Mouse (Mus musculus) neural tube, embryonic 13.5 days (tissue): ENCODE measurements around the gene Wdtc1. TPM values are rescaled to one million over a fixed set of nuclear protein-coding genes. Genes with fewer than 3 reads are reported as not detected.

Experiments used
- ATAC-seq: fragments of 200-750 bp; cut with Nextera tagmentation; 2 replicates; pipeline ENCODE4 v1.8.0; 2017; ENCODE audit warnings: low read depth, mild to moderate bottlenecking, moderate TSS enrichment, moderate library complexity
- H3K27ac ChIP-seq: fragments of 300-500 bp; sonication (generic); replicated peaks from 2 replicates; pipeline ENCODE4 v1.5.1; 2015; ENCODE audit warnings: moderate library complexity, mild to moderate bottlenecking, inconsistent platforms
- H3K27me3 ChIP-seq: fragments of 300-500 bp; sonication (generic); 2 replicates; pipeline ENCODE4 v1.6.1; 2015; ENCODE audit warnings: mild to moderate bottlenecking, inconsistent platforms
- H3K36me3 ChIP-seq: fragments of 300-500 bp; sonication (generic); 2 replicates; pipeline ENCODE4 v1.6.1; 2015; ENCODE audit warnings: mild to moderate bottlenecking, inconsistent platforms
- H3K4me1 ChIP-seq: fragments of 300-500 bp; sonication (generic); replicated peaks from 2 replicates; pipeline ENCODE4 v1.6.1; 2015; ENCODE audit warnings: inconsistent platforms
- H3K4me2 ChIP-seq: fragments of 300-500 bp; sonication (generic); 2 replicates; pipeline ENCODE4 v1.6.1; 2015; ENCODE audit warnings: inconsistent platforms, mild to moderate bottlenecking, moderate library complexity
- H3K4me3 ChIP-seq: fragments of 300-500 bp; sonication (generic); 2 replicates; pipeline ENCODE4 v1.5.1; 2015; ENCODE audit warnings: mild to moderate bottlenecking, inconsistent platforms
- H3K9ac ChIP-seq: fragments of 300-500 bp; sonication (generic); 2 replicates; pipeline ENCODE4 v1.6.1; 2015; ENCODE audit warnings: moderate library complexity, mild to moderate bottlenecking, inconsistent platforms
- H3K9me3 ChIP-seq: fragments of 300-500 bp; sonication (generic); 2 replicates; pipeline ENCODE4 v1.6.1; 2016; ENCODE audit warnings: inconsistent platforms
- WGBS: fragments of 180-500 bp; shearing (Covaris S2); methylation state at CpG from one replicate; pipeline ENCODE4 v1.1.7; 2015; 5-methylcytosine and 5-hydroxymethylcytosine counted together
- polyA plus RNA-seq: library from polyadenylated mRNA; unstranded; fragments of >200 nt; fragmentation: Nextera tagmentation; extraction: Ambion mirVana; gene quantifications from 2 replicates; pipeline ENCODE4 v1.2.1, GENCODE M21; 2015

Wdtc1 gene
- polyA plus RNA-seq, 1 experiment from 2014 or later: 21.9 TPM

GRCm38 (mm10) chr4:133256820-133257219, 96.5 kb downstream of the Wdtc1 start:
- WGBS: 19% methylated on average over 24 of the region's 24 CpGs
- no peak for ATAC-seq
- Histone ChIP-seq H3K27ac (no peak overlapping the region), H3K4me3 (no peak overlapping the region), H3K4me2 (no peak overlapping the region), H3K4me1 (no peaks in the 10 kb centered on the region; the same call in 1 of the 2 replicates), H3K27me3 (peaks cover 61% of the 10 kb centered on the region), H3K36me3 (no peaks in the 10 kb centered on the region), H3K9me3 (no peaks in the 10 kb centered on the region), H3K9ac (no peak overlapping the region)

DNA sequence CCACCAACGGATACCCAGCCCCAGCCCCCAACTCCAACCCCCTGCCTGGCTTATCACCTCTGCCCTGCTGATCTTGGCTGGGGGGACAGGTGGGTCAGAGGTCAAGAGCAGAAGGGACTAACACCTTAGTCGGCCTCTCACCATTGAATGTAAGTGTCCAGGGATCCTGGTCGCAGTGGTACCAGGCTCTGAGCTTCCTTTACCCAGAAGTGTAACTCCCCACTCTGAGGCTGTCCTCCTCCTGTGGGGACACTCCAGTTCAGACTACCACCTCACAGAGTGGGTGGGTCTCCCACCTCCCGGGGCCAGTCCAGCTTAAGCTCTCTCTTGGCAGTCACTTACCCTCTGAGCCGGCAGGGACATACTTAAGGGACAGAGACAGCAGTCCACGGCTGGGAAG, 97.9 kb downstream of the Wdtc1 start:
- ATAC-seq: no peak
- no peak overlapping the region for H3K4me2 ChIP-seq
- no peak overlapping the region for H3K9ac ChIP-seq
- H3K27ac ChIP-seq: no peak overlapping the region
- peaks cover 12% of the 10 kb centered on the region for H3K4me1 ChIP-seq
- peaks cover 76% of the 10 kb centered on the region for H3K27me3 ChIP-seq
- no peaks in the 10 kb centered on the region for H3K9me3 ChIP-seq
- H3K4me3 ChIP-seq: no peak overlapping the region
- H3K36me3 ChIP-seq: no peaks in the 10 kb centered on the region
- 71% methylated on average over 6 of the region's 6 CpGs for WGBS

- no peak overlapping the region for H3K4me3 ChIP-seq
- H3K4me1 ChIP-seq: peaks cover 12% of the 10 kb centered on the region
- H3K36me3 ChIP-seq: no peaks in the 10 kb centered on the region
- H3K9ac ChIP-seq: no peak overlapping the region
- H3K9me3 ChIP-seq: no peaks in the 10 kb centered on the region
- H3K4me2 ChIP-seq: no peak overlapping the region
- no peak for ATAC-seq
- no peak overlapping the region for H3K27ac ChIP-seq
- peaks cover 93% of the 10 kb centered on the region for H3K27me3 ChIP-seq
- WGBS: 50% methylated on average over 12 of the region's 12 CpGs
Observed at GRCm38 (mm10) chr4:133253412-133253811, 99.9 kb downstream of the Wdtc1 start.

DNA sequence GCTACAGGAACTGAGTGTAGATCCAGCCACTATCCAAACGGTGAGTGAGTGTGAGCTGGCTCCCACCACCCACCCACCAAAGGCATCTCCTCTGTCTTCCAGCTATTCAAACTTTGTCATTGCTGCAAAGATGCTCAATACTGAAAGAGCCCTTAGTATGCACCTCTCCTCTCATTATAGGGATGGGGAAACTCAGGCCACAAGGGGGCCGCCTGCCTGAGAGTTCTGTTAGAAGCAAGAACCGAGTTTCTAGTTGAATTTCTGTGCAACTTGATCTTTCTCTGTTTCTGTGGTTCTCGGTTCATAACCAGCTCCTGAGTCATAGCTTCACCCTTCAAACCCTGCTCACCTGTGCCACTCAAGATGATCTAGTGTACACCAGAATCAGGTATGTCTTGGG, 101.2 kb downstream of the Wdtc1 start:
- Histone ChIP-seq H3K27me3 (peaks cover 96% of the 10 kb centered on the region), H3K4me3 (no peak overlapping the region), H3K36me3 (no peaks in the 10 kb centered on the region), H3K4me1 (peaks cover 12% of the 10 kb centered on the region), H3K9me3 (no peaks in the 10 kb centered on the region), H3K4me2 (no peak overlapping the region), H3K27ac (no peak overlapping the region), H3K9ac (no peak overlapping the region)
- ATAC-seq: no peak
- 43% methylated on average over 4 of the region's 4 CpGs for WGBS

- Histone ChIP-seq H3K9me3 (no peaks in the 10 kb centered on the region), H3K36me3 (no peaks in the 10 kb centered on the region), H3K27me3 (peaks cover 96% of the 10 kb centered on the region), H3K27ac (no peak overlapping the region), H3K4me1 (peaks cover 12% of the 10 kb centered on the region), H3K4me2 (peak overlapping the region; percentile 53), H3K4me3 (peak overlapping the region; percentile 27), H3K9ac (peak overlapping the region; percentile 59)
- no peak for ATAC-seq
- 1% methylated on average over 31 of the region's 31 CpGs for WGBS
Observed at GRCm38 (mm10) chr4:133251214-133251613, 102.1 kb downstream of the Wdtc1 start.

GRCm38 (mm10) chr4:133250609-133251008, 102.7 kb downstream of the Wdtc1 start:
- Histone ChIP-seq H3K36me3 (no peaks in the 10 kb centered on the region), H3K4me1 (peaks cover 12% of the 10 kb centered on the region), H3K9me3 (no peaks in the 10 kb centered on the region), H3K27me3 (peaks cover 95% of the 10 kb centered on the region), H3K4me2 (peak overlapping the region; percentile 53), H3K4me3 (peak overlapping the region; percentile 27), H3K27ac (no peak overlapping the region), H3K9ac (peak overlapping the region; percentile 59)
- 3% methylated on average over 22 of the region's 22 CpGs for WGBS
- ATAC-seq: peak; percentile 56; the same call in 1 of the 2 replicates

DNA sequence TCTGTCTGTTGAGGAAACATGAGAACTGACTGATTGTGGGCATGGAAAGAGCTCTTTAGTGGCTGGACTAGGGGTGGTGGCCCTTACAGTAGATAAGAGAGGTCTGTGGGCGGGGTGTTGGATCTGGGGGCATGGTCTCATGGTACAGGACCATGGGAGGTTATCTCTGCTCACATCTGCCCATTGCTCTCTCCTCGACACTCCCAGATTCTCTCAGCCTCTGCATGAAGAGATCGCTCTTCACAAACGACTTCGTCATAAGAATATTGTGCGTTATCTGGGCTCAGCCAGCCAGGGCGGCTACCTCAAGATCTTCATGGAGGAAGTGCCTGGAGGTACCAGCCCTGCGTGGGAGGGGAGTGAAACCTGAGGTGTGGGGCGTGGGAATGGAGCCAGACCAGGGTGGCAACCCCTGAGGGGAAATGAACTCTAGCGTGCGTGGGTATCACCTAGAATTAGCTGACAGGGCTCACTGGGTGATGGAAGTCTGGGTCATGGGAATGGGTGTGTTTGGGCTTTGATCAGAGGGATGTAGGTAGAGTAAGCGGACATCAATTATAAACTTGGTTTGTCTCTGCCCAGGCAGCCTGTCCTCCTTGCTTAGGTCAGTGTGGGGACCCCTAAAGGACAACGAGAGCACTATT, 105.4 kb downstream of the Wdtc1 start:
- Histone ChIP-seq H3K9ac (no peak overlapping the region), H3K27me3 (peaks cover 89% of the 10 kb centered on the region), H3K4me3 (no peak overlapping the region), H3K4me1 (peaks cover 12% of the 10 kb centered on the region), H3K27ac (no peak overlapping the region), H3K4me2 (no peak overlapping the region), H3K9me3 (no peaks in the 10 kb centered on the region), H3K36me3 (no peaks in the 10 kb centered on the region)
- no peak for ATAC-seq
- 76% methylated on average over 13 of the region's 13 CpGs for WGBS

DNA sequence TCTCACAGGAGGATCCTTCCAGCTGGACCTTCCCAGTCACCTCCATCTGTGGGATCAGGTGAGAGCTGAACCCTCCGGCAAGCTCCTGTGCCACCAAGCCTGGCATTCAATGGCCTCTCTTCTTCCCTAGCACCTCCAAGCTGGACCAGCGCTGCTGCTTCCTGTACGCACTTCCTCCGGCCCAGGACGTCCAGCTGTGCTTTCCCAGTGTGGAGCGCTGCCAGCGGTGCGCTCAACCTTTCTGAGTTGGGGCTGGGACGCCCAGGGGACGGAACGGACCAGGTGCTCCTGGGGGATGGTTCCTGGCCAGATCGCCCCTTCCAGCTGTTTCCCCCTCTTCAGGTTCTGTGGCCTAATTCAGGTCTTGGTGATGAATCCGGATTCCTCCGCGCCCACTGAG, 106.2 kb downstream of the Wdtc1 start:
- Histone ChIP-seq H3K4me1 (peaks cover 12% of the 10 kb centered on the region), H3K9me3 (no peaks in the 10 kb centered on the region), H3K4me3 (no peak overlapping the region), H3K36me3 (no peaks in the 10 kb centered on the region), H3K27ac (no peak overlapping the region), H3K27me3 (peaks cover 89% of the 10 kb centered on the region), H3K9ac (no peak overlapping the region), H3K4me2 (no peak overlapping the region)
- 33% methylated on average over 15 of the region's 15 CpGs for WGBS
- no peak for ATAC-seq

- Histone ChIP-seq H3K27ac (no peak overlapping the region), H3K9me3 (no peaks in the 10 kb centered on the region), H3K4me3 (no peak overlapping the region), H3K4me1 (peaks cover 10% of the 10 kb centered on the region), H3K9ac (no peak overlapping the region), H3K27me3 (peaks cover 87% of the 10 kb centered on the region), H3K4me2 (no peak overlapping the region), H3K36me3 (no peaks in the 10 kb centered on the region)
- WGBS: 97% methylated on average over 1 of the region's 1 CpGs
- ATAC-seq: no peak
Observed at GRCm38 (mm10) chr4:133244289-133244688, 109.0 kb downstream of the Wdtc1 start.

- WGBS: 50% methylated on average over 13 of the region's 13 CpGs
- H3K9me3 ChIP-seq: no peaks in the 10 kb centered on the region
- ATAC-seq: no peak
- peaks cover 10% of the 10 kb centered on the region for H3K4me1 ChIP-seq
- H3K36me3 ChIP-seq: no peaks in the 10 kb centered on the region
- no peak overlapping the region for H3K27ac ChIP-seq
- H3K4me2 ChIP-seq: no peak overlapping the region
- no peak overlapping the region for H3K9ac ChIP-seq
- no peak overlapping the region for H3K4me3 ChIP-seq
- peaks cover 85% of the 10 kb centered on the region for H3K27me3 ChIP-seq
Observed at GRCm38 (mm10) chr4:133243538-133243937, 109.7 kb downstream of the Wdtc1 start.

GRCm38 (mm10) chr4:133242710-133243109, 110.6 kb downstream of the Wdtc1 start:
- no peak for ATAC-seq
- Histone ChIP-seq H3K4me2 (no peak overlapping the region), H3K9me3 (no peaks in the 10 kb centered on the region), H3K36me3 (no peaks in the 10 kb centered on the region), H3K4me1 (peaks cover 10% of the 10 kb centered on the region), H3K4me3 (no peak overlapping the region), H3K9ac (no peak overlapping the region), H3K27me3 (peaks cover 77% of the 10 kb centered on the region), H3K27ac (no peak overlapping the region)
- WGBS: 46% methylated on average over 9 of the region's 9 CpGs
